Mouse (Mus musculus) fibroblast of lung, adult 2 months (primary cell): ENCODE data around the gene Prrg4.
"Not testable (repeated sequence)": the region's sequence is repeated elsewhere in the genome, so short reads cannot be mapped to it uniquely, and the experiment has no call there.

Experiments
- DNase-seq: peaks from one replicate; pipeline ENCODE4 v3.0.0-alpha.2; 2011; ENCODE audit warnings: low read depth

The Prrg4 gene

GRCm38 (mm10) chr2:104849276-104849990 is at the start of gene Prrg4:
Gene Prrg4 (minus strand): TSS chr2:104849876.
- no peak for DNase-seq

GRCm38 (mm10) chr2:104887882-104888566 is 38.3 kb upstream of the Prrg4 start:
- DNase-seq = peak; percentile 39

- not testable (repeated sequence) for DNase-seq
Measured at GRCm38 (mm10) chr2:104887331-104887730, 37.7 kb upstream of the Prrg4 start.

- no peak for DNase-seq
Measured at GRCm38 (mm10) chr2:104886109-104886508, 36.4 kb upstream of the Prrg4 start.

GRCm38 (mm10) chr2:104878794-104879193 is 29.1 kb upstream of the Prrg4 start:
- DNase-seq = no peak

- DNase-seq = no peak
Measured at GRCm38 (mm10) chr2:104869101-104869500, 19.4 kb upstream of the Prrg4 start.

GRCm38 (mm10) chr2:104867282-104867855 is 17.7 kb upstream of the Prrg4 start, which contains the start of gene Ccdc73:
Gene Ccdc73 (plus strand): TSS chr2:104867805.
- DNase-seq = no peak

- DNase-seq = no peak
Measured at GRCm38 (mm10) chr2:104864176-104864860, 14.6 kb upstream of the Prrg4 start.

GRCm38 (mm10) chr2:104860426-104860825 is 10.8 kb upstream of the Prrg4 start:
- DNase-seq = no peak

GRCm38 (mm10) chr2:104859060-104859459 is 9.4 kb upstream of the Prrg4 start:
- no peak for DNase-seq

- not testable (repeated sequence) for DNase-seq
Measured at GRCm38 (mm10) chr2:104858083-104858482, 8.4 kb upstream of the Prrg4 start.

GRCm38 (mm10) chr2:104856218-104856617 is 6.5 kb upstream of the Prrg4 start:
- no peak for DNase-seq

- DNase-seq = no peak
Measured at GRCm38 (mm10) chr2:104855732-104856131, 6.1 kb upstream of the Prrg4 start.

- no peak for DNase-seq
Measured at GRCm38 (mm10) chr2:104854836-104855235, 5.2 kb upstream of the Prrg4 start.

GRCm38 (mm10) chr2:104852546-104852945 is 2.9 kb upstream of the Prrg4 start:
- DNase-seq = no peak

GRCm38 (mm10) chr2:104851686-104852085 is 2.0 kb upstream of the Prrg4 start:
- DNase-seq = no peak

- DNase-seq = no peak
Measured at GRCm38 (mm10) chr2:104849991-104850359, 299 bp upstream of the Prrg4 start.

- no peak for DNase-seq
Measured at GRCm38 (mm10) chr2:104848235-104849161, 1.2 kb downstream of the Prrg4 start.

GRCm38 (mm10) chr2:104847645-104848044 is 2.0 kb downstream of the Prrg4 start:
- no peak for DNase-seq

- no peak for DNase-seq
Measured at GRCm38 (mm10) chr2:104846638-104847414, 2.9 kb downstream of the Prrg4 start.

GRCm38 (mm10) chr2:104842559-104842958 is 7.1 kb downstream of the Prrg4 start:
- no peak for DNase-seq
